Mouse (Mus musculus) hindbrain, embryonic 10.5 days (tissue): ENCODE measurements around the gene Pparg. TPM values are rescaled to one million over a fixed set of nuclear protein-coding genes. Genes with fewer than 3 reads are reported as not detected.
A peak's percentile ranks its signal among the peaks of the same experiment; 100 is the strongest.

Source experiments
- DNase-seq: peaks from one replicate; pipeline ENCODE4 v3.0.0-alpha.2; 2017; ENCODE audit warnings: low spot score
- H3K27ac ChIP-seq: fragments of 300-500 bp; sonication (generic); 2 replicates; pipeline ENCODE4 v1.5.1; 2016; ENCODE audit warnings: mild to moderate bottlenecking, moderate library complexity
- H3K27me3 ChIP-seq: fragments of 300-500 bp; sonication (generic); 2 replicates; pipeline ENCODE4 v1.6.1; 2016; ENCODE audit warnings: mild to moderate bottlenecking; ENCODE audit not compliant: poor library complexity, insufficient read depth, severe bottlenecking
- H3K36me3 ChIP-seq: fragments of 300-500 bp; sonication (generic); 2 replicates; pipeline ENCODE4 v1.6.1; 2016; ENCODE audit warnings: mild to moderate bottlenecking, moderate library complexity
- H3K4me1 ChIP-seq: fragments of 300-500 bp; sonication (generic); replicated peaks from 2 replicates; pipeline ENCODE4 v1.6.1; 2016; ENCODE audit warnings: mild to moderate bottlenecking
- H3K4me3 ChIP-seq: fragments of 300-500 bp; sonication (generic); 2 replicates; pipeline ENCODE4 v1.5.1; 2016; ENCODE audit warnings: mild to moderate bottlenecking, moderate library complexity
- H3K9me3 ChIP-seq: fragments of 300-500 bp; sonication (generic); 2 replicates; pipeline ENCODE4 v1.6.1; 2016; ENCODE audit warnings: mild to moderate bottlenecking, moderate library complexity
- WGBS: fragments of 180-500 bp; shearing (Covaris S2); methylation state at CpG from one replicate; pipeline ENCODE4 v1.1.7; 2016; 5-methylcytosine and 5-hydroxymethylcytosine counted together
- polyA plus RNA-seq: library from polyadenylated mRNA; unstranded; fragments of >200 nt; fragmentation: Nextera tagmentation; extraction: Ambion mirVana; gene quantifications from 2 replicates; pipeline ENCODE4 v1.2.1, GENCODE M21; 2016

Gene Pparg
- polyA plus RNA-seq, 1 experiment from 2014 or later, result 0.20 TPM

DNA sequence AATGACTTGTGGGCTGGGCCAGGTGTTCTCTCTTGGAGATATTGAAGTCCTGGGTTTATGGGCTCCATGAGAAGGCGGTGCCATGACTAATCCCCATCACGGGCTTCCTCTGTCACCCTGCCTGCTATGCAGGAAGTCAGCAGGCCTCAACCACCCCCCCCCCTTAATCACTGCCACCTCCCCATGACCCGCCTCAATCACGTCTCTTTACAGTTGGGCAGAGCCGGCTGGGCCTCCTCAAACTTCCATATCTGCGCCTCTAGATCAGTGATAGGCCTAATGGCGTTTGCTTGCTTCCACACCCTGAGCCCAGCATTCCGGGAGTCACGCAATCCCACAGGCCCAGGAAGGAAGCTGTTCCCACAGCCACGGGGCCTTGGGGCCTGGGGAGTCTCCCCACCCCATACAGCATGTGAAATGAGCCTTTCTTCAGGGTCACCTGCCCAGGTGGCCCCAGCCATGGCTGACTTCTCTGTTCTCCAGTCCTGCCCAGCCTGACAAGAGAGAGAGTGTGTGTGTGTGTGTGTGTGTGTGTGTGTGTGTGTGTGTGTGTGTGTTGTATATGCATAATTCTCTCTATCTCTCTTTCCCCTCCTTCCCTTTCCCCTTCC, 142.9 kb downstream of the Pparg start:
- H3K4me1 ChIP-seq, result peaks cover 12% of the 10 kb centered on the region
- WGBS, result 91% methylated on average over 10 of the region's 10 CpGs
- H3K4me3 ChIP-seq, result no peak overlapping the region
- no peaks in the 10 kb centered on the region for H3K27me3 ChIP-seq
- no peaks in the 10 kb centered on the region for H3K36me3 ChIP-seq
- H3K27ac ChIP-seq, result no peak overlapping the region
- H3K9me3 ChIP-seq, result 0 out of 2 replicates have a peak, but pooled peaks cover 4% of the 10 kb centered on the region
- no peak for DNase-seq

DNA sequence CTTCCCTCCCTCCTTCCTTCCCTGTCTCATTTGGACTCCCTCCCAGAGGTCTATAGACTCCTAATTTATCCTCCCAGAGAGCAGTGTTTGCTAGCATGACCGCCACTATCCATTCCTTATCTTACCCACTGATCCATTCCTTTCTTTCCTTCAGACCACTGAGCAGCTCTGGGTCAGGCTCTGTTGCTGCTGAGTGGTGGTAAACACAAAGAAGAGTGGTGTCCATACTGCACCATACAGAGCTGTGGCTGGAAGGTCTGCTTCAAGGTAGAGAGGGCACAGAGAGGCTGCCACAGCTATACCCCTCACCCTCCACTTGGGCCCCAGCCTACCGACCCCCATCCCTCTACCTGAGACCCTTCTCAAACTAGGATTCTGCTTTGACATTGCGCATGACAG, 143.4 kb downstream of the Pparg start:
- no peak overlapping the region for H3K4me3 ChIP-seq
- no peaks in the 10 kb centered on the region for H3K27me3 ChIP-seq
- WGBS, result 82% methylated on average over 3 of the region's 3 CpGs

DNA sequence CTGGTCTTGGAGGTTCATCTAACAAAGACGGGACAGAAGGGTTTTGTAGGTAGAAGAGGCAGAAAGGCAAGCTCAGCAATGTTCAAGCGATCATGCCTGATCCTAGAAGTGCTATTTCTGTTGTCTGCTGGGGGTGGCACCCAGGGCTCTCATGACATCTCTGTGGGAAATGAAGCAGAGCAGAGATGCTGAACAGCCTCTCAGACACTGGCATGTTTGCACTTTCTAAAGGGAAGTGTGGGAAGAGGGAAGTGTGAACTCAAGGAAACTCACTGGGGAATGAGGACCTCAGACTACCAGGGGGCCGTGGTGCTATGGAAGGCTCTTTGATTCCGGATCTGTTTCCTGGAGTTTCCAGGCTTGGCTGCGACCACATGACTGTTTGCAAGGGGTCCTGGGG, 144.2 kb downstream of the Pparg start:
- no peak for DNase-seq
- H3K4me1 ChIP-seq, result peaks cover 8% of the 10 kb centered on the region
- H3K4me3 ChIP-seq, result no peak overlapping the region
- no peaks in the 10 kb centered on the region for H3K36me3 ChIP-seq
- H3K9me3 ChIP-seq, result 0 out of 2 replicates have a peak, but pooled peaks cover 4% of the 10 kb centered on the region
- WGBS, result 79% methylated on average over 5 of the region's 5 CpGs
- no peaks in the 10 kb centered on the region for H3K27me3 ChIP-seq
- no peak overlapping the region for H3K27ac ChIP-seq

More for the DNA sequence above, 143.4 kb downstream of the Pparg start:
- Histone ChIP-seq H3K36me3 (no peaks in the 10 kb centered on the region), H3K27ac (no peak overlapping the region), H3K4me1 (peaks cover 12% of the 10 kb centered on the region), H3K9me3 (0 out of 2 replicates have a peak, but pooled peaks cover 4% of the 10 kb centered on the region)
- no peak for DNase-seq

GRCm38 (mm10) chr6:115506425-115506824, 145.7 kb downstream of the Pparg start:
- Histone ChIP-seq H3K4me3 (no peak overlapping the region), H3K27me3 (no peaks in the 10 kb centered on the region), H3K36me3 (no peaks in the 10 kb centered on the region), H3K9me3 (0 out of 2 replicates have a peak, but pooled peaks cover 4% of the 10 kb centered on the region), H3K4me1 (peaks cover under 1% of the 10 kb centered on the region; the same call in 1 of the 2 replicates), H3K27ac (no peak overlapping the region)
- DNase-seq, result no peak
- WGBS, result 92% methylated on average over 1 of the region's 1 CpGs

- Histone ChIP-seq H3K27ac (no peak overlapping the region), H3K4me3 (no peak overlapping the region)
- 86% methylated on average over 3 of the region's 3 CpGs for WGBS
These were observed 150.7 kb downstream of the Pparg start for GRCm38 (mm10) chr6:115511447-115511846.

DNA sequence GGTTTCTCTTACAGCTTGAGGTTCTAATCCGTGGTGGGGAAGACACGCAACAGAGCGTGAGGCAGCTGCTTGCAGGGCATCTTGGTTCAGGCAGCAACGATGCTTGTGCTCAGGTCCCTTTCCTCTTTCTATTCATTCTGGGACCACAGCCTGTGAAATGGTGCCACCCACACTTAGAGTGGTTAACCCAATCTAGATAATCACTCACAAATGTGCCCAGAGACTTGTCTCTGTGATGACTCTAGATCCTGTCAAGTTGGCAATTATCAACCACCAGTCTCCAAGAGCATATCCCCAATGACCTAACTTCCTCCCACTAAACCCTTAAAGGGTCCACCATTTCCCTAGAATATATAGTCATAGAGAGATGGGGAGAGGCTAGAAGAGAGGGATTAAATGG, 152.5 kb downstream of the Pparg start:
- Histone ChIP-seq H3K4me1 (no peaks in the 10 kb centered on the region), H3K9me3 (0 out of 2 replicates have a peak, but pooled peaks cover 2% of the 10 kb centered on the region), H3K27ac (no peak overlapping the region), H3K36me3 (no peaks in the 10 kb centered on the region), H3K27me3 (no peaks in the 10 kb centered on the region), H3K4me3 (no peak overlapping the region)
- 93% methylated on average over 4 of the region's 4 CpGs for WGBS
- DNase-seq, result no peak

More at GRCm38 (mm10) chr6:115511447-115511846, 150.7 kb downstream of the Pparg start:
- no peak for DNase-seq
- Histone ChIP-seq H3K27me3 (no peaks in the 10 kb centered on the region), H3K9me3 (0 out of 2 replicates have a peak, but pooled peaks cover 4% of the 10 kb centered on the region), H3K4me1 (no peaks in the 10 kb centered on the region), H3K36me3 (no peaks in the 10 kb centered on the region)

DNA sequence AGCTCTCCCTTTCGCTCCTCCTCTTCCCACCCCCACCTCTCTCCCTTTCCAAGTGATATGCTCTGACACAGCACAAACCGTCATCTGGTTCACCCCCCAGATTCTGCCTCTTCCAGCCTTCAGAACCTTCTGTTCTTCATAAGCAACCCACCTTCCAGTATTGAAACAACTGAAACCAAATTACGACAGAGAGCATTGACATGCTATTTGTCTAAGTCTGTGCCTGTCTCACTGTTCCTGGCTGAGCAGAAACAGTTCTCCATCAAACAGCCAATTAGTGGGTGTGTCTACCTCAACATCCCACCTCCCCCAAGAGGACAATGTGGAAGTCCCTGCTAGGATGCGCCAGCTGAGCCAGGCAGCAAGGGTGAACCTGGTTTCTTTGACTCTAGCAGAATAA, 157.2 kb downstream of the Pparg start:
- Histone ChIP-seq H3K27ac (no peak overlapping the region), H3K36me3 (no peaks in the 10 kb centered on the region), H3K4me1 (peaks cover 8% of the 10 kb centered on the region; the same call in 1 of the 2 replicates), H3K4me3 (no peak overlapping the region), H3K9me3 (no peaks in the 10 kb centered on the region), H3K27me3 (no peaks in the 10 kb centered on the region; the same call in 1 of the 2 replicates)
- DNase-seq, result no peak
- WGBS, result 86% methylated on average over 4 of the region's 4 CpGs

DNA sequence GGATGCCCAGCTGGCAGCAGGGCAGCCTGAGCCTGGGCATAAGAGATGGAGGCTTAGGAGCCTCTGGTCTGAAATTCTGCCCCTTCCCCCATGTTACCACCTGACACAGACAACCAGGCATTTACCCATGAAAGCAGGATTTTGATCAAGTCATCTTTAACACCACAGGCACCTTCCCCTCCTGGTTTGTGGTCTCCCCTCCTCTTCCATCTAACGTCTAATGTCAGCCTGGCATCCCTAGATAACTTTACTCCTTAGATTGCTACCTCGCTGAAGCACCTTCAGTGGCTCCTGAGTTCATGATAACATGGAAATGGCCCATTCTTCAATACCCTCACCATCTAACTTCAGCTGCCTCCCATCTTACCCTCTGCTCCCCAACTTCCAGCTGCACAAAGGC, 157.6 kb downstream of the Pparg start:
- DNase-seq, result no peak
- Histone ChIP-seq H3K36me3 (no peaks in the 10 kb centered on the region), H3K27me3 (no peaks in the 10 kb centered on the region; the same call in 1 of the 2 replicates), H3K27ac (no peak overlapping the region), H3K4me3 (no peak overlapping the region), H3K9me3 (no peaks in the 10 kb centered on the region), H3K4me1 (peaks cover 8% of the 10 kb centered on the region; the same call in 1 of the 2 replicates)
- 83% methylated on average over 2 of the region's 2 CpGs for WGBS

DNA sequence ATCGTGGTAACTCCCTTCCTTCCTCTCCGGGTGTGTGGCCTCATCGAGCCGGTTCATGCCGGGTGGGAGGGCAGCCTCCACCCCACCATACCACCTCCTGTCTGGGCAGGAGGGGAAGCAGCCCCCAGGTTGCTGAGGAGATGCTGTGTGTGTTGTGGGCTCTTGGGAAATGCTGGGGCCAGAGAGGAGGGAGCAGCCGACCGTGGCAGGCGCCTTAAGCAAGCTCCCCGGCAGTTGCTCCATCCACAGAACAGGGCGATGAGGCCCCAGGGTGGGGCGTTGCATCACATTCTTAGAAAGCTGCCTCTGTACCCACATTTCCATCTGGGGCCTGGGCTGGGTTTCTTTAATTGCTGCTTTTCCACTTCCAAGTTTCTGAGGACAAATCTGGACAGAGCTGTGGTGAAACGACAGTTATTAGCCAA, 158.5 kb downstream of the Pparg start:
- H3K27me3 ChIP-seq, result no peaks in the 10 kb centered on the region; the same call in 1 of the 2 replicates
- H3K27ac ChIP-seq, result no peak overlapping the region
- no peak overlapping the region for H3K4me3 ChIP-seq
- WGBS, result 67% methylated on average over 12 of the region's 12 CpGs
- H3K9me3 ChIP-seq, result no peaks in the 10 kb centered on the region
- no peaks in the 10 kb centered on the region for H3K36me3 ChIP-seq
- no peak for DNase-seq
- H3K4me1 ChIP-seq, result peaks cover 8% of the 10 kb centered on the region

DNA sequence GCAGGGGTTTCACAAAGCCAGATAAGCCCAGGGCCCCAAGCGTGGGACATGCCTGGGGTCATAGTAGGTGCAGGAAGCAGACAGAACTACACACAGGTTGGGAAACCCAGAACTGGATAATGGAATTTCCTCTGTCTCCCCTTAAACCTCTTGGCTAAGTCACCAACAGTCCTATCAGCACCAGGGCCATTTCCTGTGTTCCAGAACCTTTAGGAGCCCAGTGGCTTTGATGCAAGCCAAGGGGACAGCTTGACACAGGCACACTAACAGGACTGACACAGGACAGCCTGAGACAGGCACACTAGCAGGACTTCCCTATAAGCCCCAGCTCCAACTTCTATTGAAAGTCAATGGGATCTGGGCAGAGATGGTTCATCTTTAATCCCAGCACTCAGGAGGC, 161.2 kb downstream of the Pparg start:
- no peak overlapping the region for H3K27ac ChIP-seq
- H3K4me3 ChIP-seq, result no peak overlapping the region
- no peak for DNase-seq
- no peaks in the 10 kb centered on the region for H3K36me3 ChIP-seq
- H3K27me3 ChIP-seq, result no peaks in the 10 kb centered on the region; the same call in 1 of the 2 replicates
- H3K9me3 ChIP-seq, result no peaks in the 10 kb centered on the region
- 87% methylated on average over 1 of the region's 1 CpGs for WGBS
- H3K4me1 ChIP-seq, result peaks cover 8% of the 10 kb centered on the region

GRCm38 (mm10) chr6:115522691-115523146, 162.0 kb downstream of the Pparg start:
- 82% methylated on average over 6 of the region's 6 CpGs for WGBS
- H3K27ac ChIP-seq, result peak overlapping the region; percentile 12; the same call in 1 of the 2 replicates
- DNase-seq, result no peak
- H3K36me3 ChIP-seq, result no peaks in the 10 kb centered on the region
- peaks cover 8% of the 10 kb centered on the region for H3K4me1 ChIP-seq
- no peaks in the 10 kb centered on the region for H3K9me3 ChIP-seq
- no peak overlapping the region for H3K4me3 ChIP-seq
- H3K27me3 ChIP-seq, result no peaks in the 10 kb centered on the region; the same call in 1 of the 2 replicates

DNA sequence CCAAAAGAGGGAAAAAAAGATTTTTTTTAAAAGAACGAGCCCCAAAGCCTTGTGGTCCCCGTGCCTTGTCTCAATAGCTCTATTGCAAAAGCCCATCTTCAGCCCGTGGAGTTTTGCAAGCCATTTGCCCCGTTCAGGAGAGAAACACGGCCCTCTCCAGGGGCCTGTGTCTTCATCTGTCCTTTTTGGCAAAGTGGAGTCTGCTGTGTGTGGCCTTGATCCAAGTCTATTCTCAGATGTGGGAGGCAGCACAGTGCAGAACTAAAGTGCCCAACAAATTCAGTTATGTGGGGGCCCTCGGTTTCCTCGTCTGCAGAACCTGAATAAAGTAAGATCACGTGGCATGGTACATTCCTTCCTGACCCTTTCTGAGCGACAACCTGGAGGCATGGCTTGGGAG, 162.4 kb downstream of the Pparg start:
- no peaks in the 10 kb centered on the region for H3K9me3 ChIP-seq
- peaks cover 8% of the 10 kb centered on the region for H3K4me1 ChIP-seq
- no peak overlapping the region for H3K4me3 ChIP-seq
- no peak for DNase-seq
- no peaks in the 10 kb centered on the region; the same call in 1 of the 2 replicates for H3K27me3 ChIP-seq
- H3K36me3 ChIP-seq, result no peaks in the 10 kb centered on the region
- no peak overlapping the region for H3K27ac ChIP-seq
- 87% methylated on average over 9 of the region's 9 CpGs for WGBS

DNA sequence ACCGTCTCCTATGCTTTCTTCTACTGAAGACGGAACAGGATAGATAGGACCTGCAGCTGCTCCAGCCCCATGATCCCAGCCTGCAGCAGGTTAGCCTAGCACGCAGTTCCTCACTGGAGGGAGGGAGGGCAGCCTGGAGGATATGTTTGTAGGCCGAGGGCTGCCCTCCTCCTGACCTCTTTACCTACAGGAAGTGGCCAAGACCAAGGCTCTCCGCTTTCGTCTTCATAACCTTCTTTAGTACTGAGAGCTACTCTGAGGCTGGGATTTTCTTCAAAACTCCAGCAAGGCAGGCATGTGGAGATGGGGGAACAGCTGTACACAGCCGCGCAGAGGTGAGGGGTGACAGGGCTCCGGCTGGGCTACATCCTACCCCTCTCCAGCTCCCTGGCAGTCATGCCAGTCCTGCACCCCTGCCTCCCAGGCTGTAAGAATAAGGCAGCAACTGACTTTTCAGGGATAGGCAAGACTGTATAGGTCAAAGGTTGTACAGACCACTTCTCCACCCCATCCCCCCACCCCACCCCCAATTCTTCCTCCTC, 163.8 kb downstream of the Pparg start:
- H3K27ac ChIP-seq, result no peak overlapping the region
- H3K27me3 ChIP-seq, result no peaks in the 10 kb centered on the region
- 78% methylated on average over 9 of the region's 9 CpGs for WGBS
- peaks cover 2% of the 10 kb centered on the region for H3K4me1 ChIP-seq
- no peak for DNase-seq
- no peaks in the 10 kb centered on the region for H3K9me3 ChIP-seq
- H3K36me3 ChIP-seq, result no peaks in the 10 kb centered on the region
- H3K4me3 ChIP-seq, result no peak overlapping the region
